Mouse (Mus musculus): ENCODE results near the gene Phip. TPM values are rescaled to one million over a fixed set of nuclear protein-coding genes. Genes with fewer than 3 reads are reported as not detected.

Gene Phip
- polyA plus RNA-seq, 1 experiment = 131 TPM

GRCm38 (mm10) chr9:82974187-82974861 lies 992 bp downstream of the Phip start:
- H3K4me3 ChIP-seq (ENCODE audit: insufficient read depth, low read depth, low read length) = peak overlapping the region; percentile 59
- no peaks in the 10 kb centered on the region for H3K4me1 ChIP-seq (ENCODE audit: control insufficient read depth, insufficient read depth, low read length)
- TF ChIP-seq CTCF (IDR thresholded peaks at IDR 0.05; ENCODE audit: insufficient read depth, low read depth, low read length) (no peak), POLR2A (IDR thresholded peaks at IDR 0.05; ENCODE audit: insufficient read depth, low read depth, low read length) (0 out of 2 replicates have a peak, but pooled peaks have one; percentile 8)
- WGBS = 1% methylated on average over 75 of the region's 75 CpGs
- no peak overlapping the region for H3K27ac ChIP-seq (ENCODE audit: insufficient read depth, low read depth, low read length)

- WGBS = 8% methylated on average over 8 of the region's 8 CpGs
These were observed 1.9 kb downstream of the Phip start for GRCm38 (mm10) chr9:82973321-82973892.

GRCm38 (mm10) chr9:82971433-82971832 lies 3.9 kb downstream of the Phip start:
- Histone ChIP-seq H3K4me1 (ENCODE audit: control insufficient read depth, insufficient read depth, low read length) (no peaks in the 10 kb centered on the region), H3K4me3 (ENCODE audit: insufficient read depth, low read depth, low read length) (no peak overlapping the region), H3K27ac (ENCODE audit: insufficient read depth, low read depth, low read length) (no peak overlapping the region)
- WGBS = 22% methylated on average over 1 of the region's 1 CpGs
- no peak for TF ChIP-seq POLR2A (IDR thresholded peaks at IDR 0.05; ENCODE audit: insufficient read depth, low read depth, low read length)
- no peak for TF ChIP-seq CTCF (IDR thresholded peaks at IDR 0.05; ENCODE audit: insufficient read depth, low read depth, low read length)

More at GRCm38 (mm10) chr9:82973321-82973892, 1.9 kb downstream of the Phip start:
- H3K4me1 ChIP-seq (ENCODE audit: control insufficient read depth, insufficient read depth, low read length) = no peaks in the 10 kb centered on the region
- no peak overlapping the region; the same call in 1 of the 2 replicates for H3K27ac ChIP-seq (ENCODE audit: insufficient read depth, low read depth, low read length)
- no peak overlapping the region for H3K4me3 ChIP-seq (ENCODE audit: insufficient read depth, low read depth, low read length)
- TF ChIP-seq CTCF (IDR thresholded peaks at IDR 0.05; ENCODE audit: insufficient read depth, low read depth, low read length) (no peak), POLR2A (IDR thresholded peaks at IDR 0.05; ENCODE audit: insufficient read depth, low read depth, low read length) (no peak)

- Histone ChIP-seq H3K27ac (ENCODE audit: insufficient read depth, low read depth, low read length) (no peak overlapping the region), H3K4me1 (ENCODE audit: control insufficient read depth, insufficient read depth, low read length) (no peaks in the 10 kb centered on the region), H3K4me3 (ENCODE audit: insufficient read depth, low read depth, low read length) (no peak overlapping the region)
- TF ChIP-seq POLR2A (IDR thresholded peaks at IDR 0.05; ENCODE audit: insufficient read depth, low read depth, low read length) = no peak
- TF ChIP-seq CTCF (IDR thresholded peaks at IDR 0.05; ENCODE audit: insufficient read depth, low read depth, low read length) = no peak
- WGBS = 82% methylated on average over 8 of the region's 8 CpGs
These were observed 8.2 kb downstream of the Phip start for GRCm38 (mm10) chr9:82967076-82967621.

GRCm38 (mm10) chr9:82963981-82964380 lies 11.3 kb downstream of the Phip start:
- WGBS = 88% methylated on average over 4 of the region's 4 CpGs
- Histone ChIP-seq H3K4me3 (ENCODE audit: insufficient read depth, low read depth, low read length) (no peak overlapping the region), H3K27ac (ENCODE audit: insufficient read depth, low read depth, low read length) (no peak overlapping the region), H3K4me1 (ENCODE audit: control insufficient read depth, insufficient read depth, low read length) (no peaks in the 10 kb centered on the region)
- TF ChIP-seq CTCF (IDR thresholded peaks at IDR 0.05; ENCODE audit: insufficient read depth, low read depth, low read length) = no peak
- TF ChIP-seq POLR2A (IDR thresholded peaks at IDR 0.05; ENCODE audit: insufficient read depth, low read depth, low read length) = no peak

- Histone ChIP-seq H3K4me3 (ENCODE audit: insufficient read depth, low read depth, low read length) (no peak overlapping the region), H3K27ac (ENCODE audit: insufficient read depth, low read depth, low read length) (no peak overlapping the region), H3K4me1 (ENCODE audit: control insufficient read depth, insufficient read depth, low read length) (no peaks in the 10 kb centered on the region)
- 93% methylated on average over 2 of the region's 2 CpGs for WGBS
- no peak for TF ChIP-seq CTCF (IDR thresholded peaks at IDR 0.05; ENCODE audit: insufficient read depth, low read depth, low read length)
- TF ChIP-seq POLR2A (IDR thresholded peaks at IDR 0.05; ENCODE audit: insufficient read depth, low read depth, low read length) = no peak
These were observed 14.0 kb downstream of the Phip start for GRCm38 (mm10) chr9:82961352-82961751.

GRCm38 (mm10) chr9:82955267-82955666 lies 20.0 kb downstream of the Phip start:
- H3K4me1 ChIP-seq (ENCODE audit: control insufficient read depth, insufficient read depth, low read length) = no peaks in the 10 kb centered on the region
- WGBS = 66% methylated on average over 4 of the region's 4 CpGs
- H3K4me3 ChIP-seq (ENCODE audit: insufficient read depth, low read depth, low read length) = no peak overlapping the region
- TF ChIP-seq CTCF (IDR thresholded peaks at IDR 0.05; ENCODE audit: insufficient read depth, low read depth, low read length) (no peak), POLR2A (IDR thresholded peaks at IDR 0.05; ENCODE audit: insufficient read depth, low read depth, low read length) (no peak)
- H3K27ac ChIP-seq (ENCODE audit: insufficient read depth, low read depth, low read length) = no peak overlapping the region

- H3K4me1 ChIP-seq (ENCODE audit: control insufficient read depth, insufficient read depth, low read length) = no peaks in the 10 kb centered on the region
- H3K27ac ChIP-seq (ENCODE audit: insufficient read depth, low read depth, low read length) = no peak overlapping the region
- TF ChIP-seq POLR2A (IDR thresholded peaks at IDR 0.05; ENCODE audit: insufficient read depth, low read depth, low read length) = no peak
- TF ChIP-seq CTCF (IDR thresholded peaks at IDR 0.05; ENCODE audit: insufficient read depth, low read depth, low read length) = no peak
- no peak overlapping the region for H3K4me3 ChIP-seq (ENCODE audit: insufficient read depth, low read depth, low read length)
These were observed 23.0 kb downstream of the Phip start for GRCm38 (mm10) chr9:82952330-82952729.

GRCm38 (mm10) chr9:82951435-82952004 lies 23.8 kb downstream of the Phip start:
- 93% methylated on average over 2 of the region's 2 CpGs for WGBS
- Histone ChIP-seq H3K27ac (ENCODE audit: insufficient read depth, low read depth, low read length) (no peak overlapping the region), H3K4me1 (ENCODE audit: control insufficient read depth, insufficient read depth, low read length) (no peaks in the 10 kb centered on the region), H3K4me3 (ENCODE audit: insufficient read depth, low read depth, low read length) (no peak overlapping the region)
- TF ChIP-seq CTCF (IDR thresholded peaks at IDR 0.05; ENCODE audit: insufficient read depth, low read depth, low read length) = no peak
- no peak for TF ChIP-seq POLR2A (IDR thresholded peaks at IDR 0.05; ENCODE audit: insufficient read depth, low read depth, low read length)

Measured in olfactory bulb, adult 2 months (tissue).